Mouse (Mus musculus): ENCODE results near the gene Nkx1-1. TPM values are rescaled to one million over a fixed set of nuclear protein-coding genes. Genes with fewer than 3 reads are reported as not detected.
A peak's percentile ranks its signal among the peaks of the same experiment; 100 is the strongest.

The Nkx1-1 gene
- total RNA-seq (2021) = not detected
- long read RNA-seq, experiment 1 = 0 reads
- long read RNA-seq, experiment 2 = 0 reads

- no peak for DNase-seq (ENCODE audit: low spot score in 2 of 2)
- Histone ChIP-seq H3K4me3 (no peak within 1 kb of the TSS), H3K27ac (no peak within 1 kb of the TSS)
- TF ChIP-seq CTCF (conservative IDR thresholded peaks at IDR 0.05) = no peak
Observed at GRCm38 (mm10) chr5:33433201-33434138, at the start of gene Nkx1-1. Nkx1-1 (minus strand) TSS chr5:33433976.

- DNase-seq (ENCODE audit: low spot score in 2 of 2) = no peak
- Histone ChIP-seq H3K27ac (no peak overlapping the region), H3K4me3 (no peak overlapping the region)
- no peak for TF ChIP-seq CTCF (conservative IDR thresholded peaks at IDR 0.05)
Observed at GRCm38 (mm10) chr5:33481318-33481685, 47.5 kb upstream of the Nkx1-1 start.

- no peak overlapping the region for H3K27ac ChIP-seq
- no peak for DNase-seq (ENCODE audit: low spot score in 2 of 2)
- no peak overlapping the region for H3K4me3 ChIP-seq
- TF ChIP-seq CTCF (conservative IDR thresholded peaks at IDR 0.05) = no peak
Observed at GRCm38 (mm10) chr5:33480582-33481317, 47.0 kb upstream of the Nkx1-1 start.

GRCm38 (mm10) chr5:33465464-33465863 lies 31.7 kb upstream of the Nkx1-1 start:
- Histone ChIP-seq H3K4me3 (no peak overlapping the region), H3K27ac (no peak overlapping the region)
- no peak for DNase-seq (ENCODE audit: low spot score in 2 of 2)
- no peak for TF ChIP-seq CTCF (conservative IDR thresholded peaks at IDR 0.05)

GRCm38 (mm10) chr5:33464390-33464789 lies 30.6 kb upstream of the Nkx1-1 start:
- TF ChIP-seq CTCF (conservative IDR thresholded peaks at IDR 0.05) = no peak
- DNase-seq (ENCODE audit: low spot score in 2 of 2) = no peak
- no peak overlapping the region for H3K4me3 ChIP-seq

GRCm38 (mm10) chr5:33459111-33459510 lies 25.3 kb upstream of the Nkx1-1 start:
- Histone ChIP-seq H3K4me3 (no peak overlapping the region), H3K27ac (no peak overlapping the region)
- no peak for TF ChIP-seq CTCF (conservative IDR thresholded peaks at IDR 0.05)
- no peak for DNase-seq (ENCODE audit: low spot score in 2 of 2)

More at GRCm38 (mm10) chr5:33464390-33464789, 30.6 kb upstream of the Nkx1-1 start:
- H3K27ac ChIP-seq = no peak overlapping the region

- TF ChIP-seq CTCF (conservative IDR thresholded peaks at IDR 0.05) = no peak
- no peak for DNase-seq (ENCODE audit: low spot score in 2 of 2)
Observed at GRCm38 (mm10) chr5:33458132-33458622, 24.4 kb upstream of the Nkx1-1 start.

GRCm38 (mm10) chr5:33455737-33456136 lies 22.0 kb upstream of the Nkx1-1 start:
- no peak for TF ChIP-seq CTCF (conservative IDR thresholded peaks at IDR 0.05)
- no peak for DNase-seq (ENCODE audit: low spot score in 2 of 2)
- H3K4me3 ChIP-seq = no peak overlapping the region
- no peak overlapping the region for H3K27ac ChIP-seq

More at GRCm38 (mm10) chr5:33458132-33458622, 24.4 kb upstream of the Nkx1-1 start:
- Histone ChIP-seq H3K4me3 (no peak overlapping the region), H3K27ac (no peak overlapping the region)

GRCm38 (mm10) chr5:33443794-33444193 lies 10.0 kb upstream of the Nkx1-1 start:
- Histone ChIP-seq H3K27ac (no peak overlapping the region), H3K4me3 (no peak overlapping the region)
- no peak for DNase-seq (ENCODE audit: low spot score in 2 of 2)
- no peak for TF ChIP-seq CTCF (conservative IDR thresholded peaks at IDR 0.05)

- peak; percentile 95 for TF ChIP-seq CTCF (conservative IDR thresholded peaks at IDR 0.05)
- no peak overlapping the region for H3K27ac ChIP-seq
- DNase-seq (ENCODE audit: low spot score in 2 of 2) = peak in 1 of 2 experiments; percentile 65
- peak overlapping the region; percentile 51 for H3K4me3 ChIP-seq
Observed at GRCm38 (mm10) chr5:33442927-33443710, 9.3 kb upstream of the Nkx1-1 start.

GRCm38 (mm10) chr5:33438214-33438613 lies 4.4 kb upstream of the Nkx1-1 start:
- no peak overlapping the region for H3K4me3 ChIP-seq
- no peak overlapping the region for H3K27ac ChIP-seq
- peak; percentile 38 to 62 for DNase-seq (ENCODE audit: low spot score in 2 of 2)
- no peak for TF ChIP-seq CTCF (conservative IDR thresholded peaks at IDR 0.05)

GRCm38 (mm10) chr5:33435941-33436340 lies 2.2 kb upstream of the Nkx1-1 start:
- DNase-seq (ENCODE audit: low spot score in 2 of 2) = no peak
- H3K27ac ChIP-seq = no peak overlapping the region
- TF ChIP-seq CTCF (conservative IDR thresholded peaks at IDR 0.05) = no peak
- H3K4me3 ChIP-seq = no peak overlapping the region

Measured in layer of hippocampus, adult 2 months (tissue).